Mouse (Mus musculus) forebrain, embryonic 13.5 days (tissue): ENCODE data around the gene Mmp24. TPM values are rescaled to one million over a fixed set of nuclear protein-coding genes. Genes with fewer than 3 reads are reported as not detected.

Experiments
- ATAC-seq: fragments of 200-750 bp; cut with Nextera tagmentation; 2 replicates; pipeline ENCODE4 v1.8.0; 2017
- H3K27ac ChIP-seq: fragments of 300-500 bp; sonication (generic); 2 replicates; pipeline ENCODE4 v1.5.1; 2015; ENCODE audit warnings: inconsistent platforms, mild to moderate bottlenecking, moderate library complexity
- H3K27me3 ChIP-seq: fragments of 300-500 bp; sonication (generic); 2 replicates; pipeline ENCODE4 v1.6.1; 2015; ENCODE audit warnings: mild to moderate bottlenecking, inconsistent platforms
- H3K36me3 ChIP-seq: fragments of 300-500 bp; sonication (generic); 2 replicates; pipeline ENCODE4 v1.6.1; 2015; ENCODE audit warnings: mild to moderate bottlenecking, inconsistent platforms; ENCODE audit not compliant: poor library complexity, severe bottlenecking
- H3K4me1 ChIP-seq: fragments of 300-500 bp; sonication (generic); 2 replicates; pipeline ENCODE4 v1.6.1; 2015; ENCODE audit warnings: inconsistent platforms
- H3K4me2 ChIP-seq: fragments of 300-500 bp; sonication (generic); 2 replicates; pipeline ENCODE4 v1.6.1; 2015; ENCODE audit warnings: inconsistent platforms, mild to moderate bottlenecking, moderate library complexity
- H3K4me3 ChIP-seq: fragments of 300-500 bp; sonication (generic); 2 replicates; pipeline ENCODE4 v1.5.1; 2015; ENCODE audit warnings: mild to moderate bottlenecking, inconsistent platforms
- H3K9ac ChIP-seq: fragments of 300-500 bp; sonication (generic); 2 replicates; pipeline ENCODE4 v1.6.1; 2015; ENCODE audit warnings: mild to moderate bottlenecking, inconsistent platforms
- H3K9me3 ChIP-seq: fragments of 300-500 bp; sonication (generic); replicated peaks from 2 replicates; pipeline ENCODE4 v1.6.1; 2016; ENCODE audit warnings: inconsistent platforms
- WGBS: fragments of 180-500 bp; shearing (Covaris S2); methylation state at CpG from one replicate; pipeline ENCODE4 v1.1.7; 2015; 5-methylcytosine and 5-hydroxymethylcytosine counted together
- polyA plus RNA-seq: library from polyadenylated mRNA; unstranded; fragments of >200 nt; fragmentation: Nextera tagmentation; extraction: Ambion mirVana; gene quantifications from 2 replicates; pipeline ENCODE4 v1.2.1, GENCODE M21; 2015

The Mmp24 gene
- polyA plus RNA-seq, 1 experiment from 2014 or later: 5.1 TPM

DNA sequence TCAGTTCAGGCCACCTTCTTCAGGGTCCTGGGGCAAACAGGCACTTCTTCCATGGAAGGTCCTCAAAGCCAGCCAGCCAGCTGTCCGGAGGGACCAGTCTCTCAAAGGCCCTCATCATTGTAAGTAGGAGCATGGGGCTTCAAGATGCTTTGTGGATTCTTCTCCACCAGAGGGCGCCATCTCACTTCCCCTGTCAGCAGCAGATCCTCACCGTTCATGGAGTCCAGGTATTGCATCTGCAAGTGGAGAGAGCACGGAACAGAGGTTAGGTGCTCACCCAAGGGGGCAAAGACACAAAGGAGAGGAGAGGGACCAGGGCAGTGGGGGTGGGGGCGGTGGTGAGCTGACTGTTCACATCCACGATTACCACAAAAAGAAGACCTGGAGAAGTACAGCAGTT is 73.1 kb downstream of the Mmp24 start:
- Histone ChIP-seq H3K4me3 (no peak overlapping the region), H3K27me3 (no peaks in the 10 kb centered on the region), H3K27ac (no peak overlapping the region), H3K9ac (no peak overlapping the region), H3K9me3 (no peaks in the 10 kb centered on the region), H3K4me2 (no peak overlapping the region), H3K36me3 (peaks cover 69% of the 10 kb centered on the region), H3K4me1 (no peaks in the 10 kb centered on the region)
- ATAC-seq: no peak
- 27% methylated on average over 6 of the region's 6 CpGs for WGBS

- H3K9me3 ChIP-seq: no peaks in the 10 kb centered on the region
- H3K4me3 ChIP-seq: no peak overlapping the region
- H3K36me3 ChIP-seq: peaks cover 72% of the 10 kb centered on the region
- ATAC-seq: no peak
- H3K27me3 ChIP-seq: no peaks in the 10 kb centered on the region
- no peaks in the 10 kb centered on the region for H3K4me1 ChIP-seq
- WGBS: 61% methylated on average over 7 of the region's 7 CpGs
- H3K27ac ChIP-seq: no peak overlapping the region
- no peak overlapping the region for H3K4me2 ChIP-seq
- H3K9ac ChIP-seq: no peak overlapping the region
These were observed 74.3 kb downstream of the Mmp24 start for GRCm38 (mm10) chr2:155849464-155849863.

DNA sequence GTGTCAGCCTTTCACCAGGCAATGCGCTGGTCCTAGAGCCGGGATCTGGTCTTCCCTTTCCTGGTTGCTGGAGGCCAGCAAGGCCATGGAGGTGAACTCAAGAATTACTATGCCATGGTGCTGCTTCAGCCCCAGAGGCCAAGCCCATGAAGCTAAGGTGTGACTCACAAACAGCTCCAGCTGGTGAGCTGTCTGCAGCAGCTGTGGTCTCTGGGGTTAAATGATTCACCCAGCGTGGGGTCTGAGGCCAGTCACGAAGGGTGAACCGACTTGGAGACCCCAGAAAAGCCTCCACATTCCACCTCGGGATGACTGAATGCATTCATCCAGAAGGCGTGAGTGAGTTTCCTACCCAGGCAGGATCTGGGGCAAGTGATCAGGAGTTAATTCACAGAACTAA is 75.0 kb downstream of the Mmp24 start:
- Histone ChIP-seq H3K27me3 (no peaks in the 10 kb centered on the region), H3K9ac (no peak overlapping the region), H3K4me3 (no peak overlapping the region), H3K4me2 (no peak overlapping the region), H3K27ac (no peak overlapping the region), H3K9me3 (no peaks in the 10 kb centered on the region), H3K4me1 (no peaks in the 10 kb centered on the region), H3K36me3 (peaks cover 66% of the 10 kb centered on the region)
- 81% methylated on average over 7 of the region's 7 CpGs for WGBS
- no peak for ATAC-seq

GRCm38 (mm10) chr2:155852536-155852935 is 77.4 kb downstream of the Mmp24 start:
- Histone ChIP-seq H3K4me2 (no peak overlapping the region), H3K36me3 (peaks cover 54% of the 10 kb centered on the region), H3K4me3 (no peak overlapping the region), H3K9ac (no peak overlapping the region), H3K27ac (no peak overlapping the region), H3K9me3 (no peaks in the 10 kb centered on the region), H3K4me1 (no peaks in the 10 kb centered on the region), H3K27me3 (no peaks in the 10 kb centered on the region)
- 93% methylated on average over 5 of the region's 5 CpGs for WGBS
- no peak for ATAC-seq

DNA sequence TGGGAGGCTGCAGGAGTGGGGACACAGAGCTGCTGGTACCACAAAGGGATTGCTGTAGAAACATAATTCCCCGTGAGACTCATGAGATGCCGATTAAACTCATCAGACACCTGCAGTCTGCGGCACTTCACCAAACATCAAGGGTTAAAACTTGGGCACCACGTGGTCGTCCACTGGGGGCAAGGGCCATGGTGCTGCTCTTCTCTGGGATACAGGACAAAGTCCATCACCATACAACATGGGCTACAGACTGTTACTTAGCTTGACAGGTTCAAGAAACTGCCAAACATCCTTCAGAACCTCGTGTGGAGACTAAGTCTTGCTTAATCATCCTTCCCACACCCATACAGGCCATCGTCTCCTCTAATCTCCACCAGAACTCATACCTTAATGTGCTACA is 85.0 kb downstream of the Mmp24 start:
- 85% methylated on average over 7 of the region's 7 CpGs for WGBS
- ATAC-seq: no peak

DNA sequence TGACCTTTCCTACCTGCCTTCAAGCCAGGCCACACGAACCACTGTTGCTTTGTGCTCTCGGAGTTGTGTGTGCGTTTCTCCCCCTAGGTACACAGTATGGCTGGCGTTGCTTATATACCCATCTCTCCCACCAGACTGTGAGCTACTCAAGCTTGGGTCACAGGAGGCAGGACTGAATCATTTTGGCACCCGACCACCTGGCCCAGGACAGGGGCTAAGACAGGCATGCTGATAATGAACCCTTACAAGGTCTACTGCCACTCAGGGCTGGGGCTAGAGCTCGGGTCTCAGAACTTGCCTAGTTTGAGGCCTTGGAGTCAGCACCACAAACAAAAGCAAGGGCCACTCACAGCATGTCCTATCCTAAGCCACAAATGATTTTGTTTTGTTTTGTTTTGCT is 86.4 kb downstream of the Mmp24 start:
- H3K4me1 ChIP-seq: peaks cover 18% of the 10 kb centered on the region
- H3K36me3 ChIP-seq: peaks cover under 1% of the 10 kb centered on the region
- no peak overlapping the region for H3K9ac ChIP-seq
- H3K4me3 ChIP-seq: no peak overlapping the region
- H3K27ac ChIP-seq: no peak overlapping the region
- ATAC-seq: no peak
- H3K27me3 ChIP-seq: no peaks in the 10 kb centered on the region
- no peaks in the 10 kb centered on the region for H3K9me3 ChIP-seq
- no peak overlapping the region for H3K4me2 ChIP-seq
- 90% methylated on average over 6 of the region's 6 CpGs for WGBS

More for the DNA sequence above, 85.0 kb downstream of the Mmp24 start:
- Histone ChIP-seq H3K27me3 (no peaks in the 10 kb centered on the region), H3K9ac (no peak overlapping the region), H3K4me1 (peaks cover 18% of the 10 kb centered on the region), H3K9me3 (no peaks in the 10 kb centered on the region), H3K4me2 (no peak overlapping the region), H3K27ac (no peak overlapping the region), H3K36me3 (peaks cover 7% of the 10 kb centered on the region), H3K4me3 (no peak overlapping the region)

DNA sequence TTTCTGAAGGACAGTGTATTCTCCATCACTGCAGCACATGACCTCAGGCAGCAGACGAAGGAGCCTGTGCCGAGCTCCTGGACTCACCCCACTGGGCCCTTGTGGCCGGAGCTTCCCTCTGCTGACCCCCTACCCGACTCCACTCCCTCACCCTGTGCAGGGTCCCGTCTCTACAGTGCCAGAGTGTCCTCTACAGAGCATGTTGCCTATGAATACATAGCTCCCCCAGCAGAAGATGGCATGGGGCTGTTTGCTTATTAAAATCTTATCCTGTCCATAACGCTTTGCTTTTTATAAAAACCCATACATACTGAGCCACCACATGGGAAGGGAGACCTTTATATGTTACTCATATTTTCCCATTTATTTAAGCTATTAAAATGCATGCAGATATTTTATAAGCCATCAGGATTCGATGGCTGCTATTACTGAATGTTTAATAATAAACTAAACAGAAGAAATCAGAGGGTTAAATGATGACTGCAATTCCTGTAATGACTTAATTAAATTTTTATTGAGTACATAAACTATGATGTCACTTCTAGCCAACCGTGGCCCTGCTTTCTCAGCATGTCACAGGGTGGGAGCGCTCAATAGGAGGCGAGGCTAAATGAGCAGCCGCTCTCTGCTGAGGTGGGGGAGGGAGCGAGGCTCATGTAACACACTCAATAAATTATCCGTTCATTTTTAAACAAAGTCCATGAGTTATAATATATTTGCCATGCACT is 87.6 kb downstream of the Mmp24 start:
- Histone ChIP-seq H3K4me3 (no peak overlapping the region), H3K9me3 (no peaks in the 10 kb centered on the region), H3K4me1 (peaks cover 18% of the 10 kb centered on the region), H3K4me2 (peak overlapping the region; percentile 33), H3K27me3 (no peaks in the 10 kb centered on the region), H3K27ac (0 out of 2 replicates have a peak overlapping the region, but pooled peaks have one; percentile 0), H3K36me3 (peaks cover 3% of the 10 kb centered on the region), H3K9ac (no peak overlapping the region)
- peak; percentile 97 for ATAC-seq
- 50% methylated on average over 13 of the region's 13 CpGs for WGBS

- Histone ChIP-seq H3K36me3 (peaks cover 6% of the 10 kb centered on the region), H3K9me3 (no peaks in the 10 kb centered on the region), H3K9ac (no peak overlapping the region), H3K27me3 (no peaks in the 10 kb centered on the region), H3K27ac (0 out of 2 replicates have a peak overlapping the region, but pooled peaks have one; percentile 0), H3K4me3 (no peak overlapping the region), H3K4me1 (peaks cover 18% of the 10 kb centered on the region), H3K4me2 (peak overlapping the region; percentile 33)
- WGBS: 46% methylated on average over 11 of the region's 11 CpGs
- ATAC-seq: peak; percentile 86
These were observed 88.2 kb downstream of the Mmp24 start for GRCm38 (mm10) chr2:155863301-155863867.

Other genes starting within 250 kb of the Mmp24 start
- gene Gss, start 182.5 kb upstream of the Mmp24 start, polyA plus RNA-seq: 16.7 and 18.7 TPM in 2 replicates
- gene Myh7b, start 164.1 kb upstream of the Mmp24 start, polyA plus RNA-seq: 0.28 and 0.61 TPM in 2 replicates
- gene Trpc4ap, start 83.0 kb upstream of the Mmp24 start, polyA plus RNA-seq: 142 and 144 TPM in 2 replicates
- gene Edem2, start 45.9 kb upstream of the Mmp24 start, polyA plus RNA-seq: 35.1 and 38.6 TPM in 2 replicates
- gene Gm17581, start 39.5 kb upstream of the Mmp24 start, polyA plus RNA-seq: not detected in 2 replicates
- gene Procr, start 24.2 kb upstream of the Mmp24 start, polyA plus RNA-seq: 1.6 and 2.0 TPM in 2 replicates
- 19.4 and 20.3 TPM in 2 replicates for gene BC029722, start 44.1 kb downstream of the Mmp24 start, polyA plus RNA-seq
- 164 and 171 TPM in 2 replicates for gene Eif6, start 51.6 kb downstream of the Mmp24 start, polyA plus RNA-seq
- gene Fam83c, start 59.5 kb downstream of the Mmp24 start, polyA plus RNA-seq: 0.35 and 0.54 TPM in 2 replicates
- gene Uqcc1, start 155.0 kb downstream of the Mmp24 start, polyA plus RNA-seq: 69.9 and 73.5 TPM in 2 replicates
- not detected in 2 replicates for gene Gm15557, start 165.4 kb downstream of the Mmp24 start, polyA plus RNA-seq
- 2.4 and 4.0 TPM in 2 replicates for gene Gdf5, start 170.0 kb downstream of the Mmp24 start, polyA plus RNA-seq
- gene Cep250, start 181.1 kb downstream of the Mmp24 start, polyA plus RNA-seq: 23.1 and 25.4 TPM in 2 replicates
- gene 6430550D23Rik, start 232.6 kb downstream of the Mmp24 start, polyA plus RNA-seq: 1.3 TPM in 2 replicates
- gene Ergic3, start 232.7 kb downstream of the Mmp24 start, polyA plus RNA-seq: 264 and 293 TPM in 2 replicates